Mouse (Mus musculus) lung, adult 18-20 months (tissue): ENCODE measurements around the gene Rab34.
A peak's percentile ranks its signal among the peaks of the same experiment; 100 is the strongest.
"Not testable (repeated sequence)": the region's sequence is repeated elsewhere in the genome, so short reads cannot be mapped to it uniquely, and the experiment has no call there.

Source experiments
- DNase-seq, 2 experiments: peaks; one replicate each; pipeline ENCODE4 v3.0.0; 2022; ENCODE audit warnings: mixed read lengths in 2 of 2

Gene Rab34

DNA sequence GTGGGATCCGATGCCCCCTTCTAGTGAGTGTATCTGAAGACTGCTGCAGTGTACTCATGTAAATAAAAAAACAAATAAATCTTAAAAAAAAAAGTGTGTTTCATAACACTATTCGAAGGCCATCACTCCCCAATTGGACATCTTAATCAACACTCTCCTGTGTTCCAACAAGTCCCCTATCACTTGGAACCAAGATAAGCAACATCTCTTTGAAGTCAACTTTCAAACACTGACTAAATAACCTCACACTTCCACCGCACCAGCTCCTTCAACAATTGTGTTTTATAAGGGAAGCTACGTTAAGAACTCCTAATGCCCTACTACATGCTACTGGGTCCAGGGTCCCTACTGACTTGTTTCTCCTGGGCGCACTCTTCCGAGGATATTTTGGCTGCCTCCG, 5.8 kb upstream of the Rab34 start:
- DNase-seq = no peak

DNA sequence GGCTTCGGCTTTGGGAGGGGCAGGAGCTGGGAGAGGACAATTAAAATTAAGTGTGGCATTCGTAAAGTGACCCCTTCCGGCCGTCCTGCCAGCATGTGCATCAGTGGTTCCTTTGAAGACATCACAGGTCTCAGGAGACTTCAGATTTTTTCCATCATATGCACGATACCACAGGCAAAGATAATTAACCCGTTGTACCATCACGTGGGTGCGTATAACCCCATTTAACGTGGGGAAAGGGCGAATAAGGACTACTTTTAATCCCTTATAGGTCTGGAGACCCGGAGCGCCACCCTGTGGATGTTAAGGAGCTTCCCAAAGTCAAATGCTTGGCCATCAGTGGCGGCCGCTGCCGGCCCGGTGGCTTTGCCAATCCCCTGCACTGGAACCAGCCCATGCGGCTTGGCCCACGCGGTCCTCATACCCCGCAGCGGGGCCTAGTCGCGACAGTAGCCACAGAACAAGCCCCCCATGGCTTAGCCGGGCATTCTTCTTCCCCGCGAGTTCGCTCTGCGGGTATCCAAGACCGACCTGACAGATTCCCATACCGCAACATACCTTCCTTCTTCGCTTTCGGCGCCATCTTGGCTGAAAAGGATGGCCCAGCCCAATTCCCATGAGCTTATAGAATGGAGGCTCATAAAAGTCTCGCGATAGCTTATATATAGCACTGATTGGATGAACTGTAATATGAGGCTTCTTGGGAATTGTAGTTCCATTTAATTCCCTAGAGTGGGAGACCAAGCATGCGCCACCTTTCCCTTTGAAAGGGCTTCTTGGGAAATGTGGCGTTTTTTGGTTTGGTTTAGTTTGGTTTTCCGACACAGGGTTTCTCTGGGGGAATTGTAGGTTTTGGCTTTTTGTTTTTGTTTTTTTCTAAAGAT, 5.0 kb upstream of the Rab34 start, which contains the start of gene Rpl23a:
Gene Rpl23a (minus strand): TSS at position 624 of the 884 bp plus-strand sequence.
- DNase-seq = peak; percentile 82 to 84

DNA sequence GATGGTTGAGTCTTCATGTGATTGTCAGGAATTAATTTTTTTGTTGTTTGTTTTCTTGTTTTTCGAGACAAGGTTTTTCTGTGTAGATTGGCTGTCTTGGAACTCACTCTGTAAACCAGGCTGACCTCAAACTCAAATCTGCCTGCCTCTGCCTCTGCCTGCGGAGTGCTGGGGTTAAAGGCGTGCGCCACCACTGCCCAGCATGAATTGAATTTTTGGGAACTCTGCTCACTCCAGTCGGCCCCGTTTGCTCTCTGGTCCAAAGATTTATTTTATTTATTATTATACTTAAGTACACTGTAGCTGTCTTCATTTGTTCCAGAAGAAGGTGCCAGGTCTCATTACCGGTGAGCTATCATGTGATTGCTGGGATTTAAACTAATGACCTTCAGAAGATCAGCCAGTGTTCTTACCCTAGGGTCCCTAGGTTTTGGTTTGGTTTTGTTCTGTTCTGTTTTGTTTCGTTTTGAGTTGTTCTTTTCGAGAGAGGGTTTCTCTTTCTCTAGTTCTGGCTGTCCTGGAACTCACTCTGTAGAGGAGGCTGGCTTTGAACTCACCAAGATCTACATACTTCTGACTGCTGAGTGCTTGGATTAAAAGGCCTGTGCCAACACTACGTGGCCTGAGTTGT, 4.2 kb upstream of the Rab34 start:
- no peak for DNase-seq

DNA sequence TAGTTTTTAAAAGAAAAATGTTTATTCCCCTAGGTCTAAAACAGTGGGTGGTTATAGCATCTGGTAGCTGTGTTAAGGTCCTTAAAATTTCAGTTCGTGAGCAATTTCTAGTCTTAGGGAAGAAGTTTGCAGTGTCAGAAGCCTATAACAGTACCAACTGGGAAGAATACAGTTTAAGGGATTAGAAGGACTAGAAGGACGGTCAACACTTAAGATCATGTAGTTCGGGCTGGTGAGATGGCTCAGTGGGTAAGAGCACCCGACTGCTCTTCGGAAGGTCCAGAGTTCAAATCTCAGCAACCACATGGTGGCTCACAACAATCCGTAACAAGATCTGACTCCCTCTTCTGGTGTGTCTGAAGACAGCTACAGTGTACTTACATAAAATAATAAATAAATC, 3.5 kb upstream of the Rab34 start:
- not testable (repeated sequence) for DNase-seq

DNA sequence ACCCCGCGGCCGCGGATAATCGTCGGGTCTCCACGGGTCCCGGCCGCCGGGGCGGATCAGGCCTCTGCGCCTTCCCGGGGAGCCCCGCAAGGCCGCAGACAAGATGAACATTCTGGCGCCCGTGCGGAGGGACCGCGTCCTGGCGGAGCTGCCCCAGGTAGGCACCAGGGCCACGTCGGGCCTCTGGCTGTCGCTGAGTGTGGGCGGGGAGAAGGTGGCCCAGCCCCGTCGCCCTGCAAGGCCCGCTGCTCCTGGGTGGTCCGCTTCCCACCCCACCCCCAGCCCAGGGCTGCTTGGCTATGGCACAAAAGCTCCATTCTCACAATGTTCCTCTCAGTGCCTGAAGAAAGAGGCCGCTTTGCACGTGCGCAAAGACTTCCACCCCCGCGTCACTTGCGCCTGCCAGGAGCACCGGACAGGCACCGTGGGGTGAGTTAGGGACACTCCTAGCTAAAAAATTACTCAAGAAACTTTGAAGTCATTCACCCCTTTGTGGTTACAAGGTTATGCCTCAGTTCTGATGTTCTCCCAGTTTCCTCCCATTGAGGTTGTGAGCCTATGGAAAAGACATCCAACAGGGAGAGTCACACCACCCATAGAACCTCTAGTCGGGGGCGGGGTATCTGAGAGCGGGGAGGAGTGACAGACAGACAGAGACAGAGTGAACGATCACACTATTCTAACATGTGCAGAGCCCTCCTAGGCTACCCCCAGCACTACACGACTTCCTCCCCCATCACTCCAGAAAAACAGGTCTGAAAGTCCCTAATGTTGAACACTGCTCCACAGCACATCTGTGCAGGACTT, 1.2 kb downstream of the Rab34 start:
- peak; percentile 57 to 69 for DNase-seq

DNA sequence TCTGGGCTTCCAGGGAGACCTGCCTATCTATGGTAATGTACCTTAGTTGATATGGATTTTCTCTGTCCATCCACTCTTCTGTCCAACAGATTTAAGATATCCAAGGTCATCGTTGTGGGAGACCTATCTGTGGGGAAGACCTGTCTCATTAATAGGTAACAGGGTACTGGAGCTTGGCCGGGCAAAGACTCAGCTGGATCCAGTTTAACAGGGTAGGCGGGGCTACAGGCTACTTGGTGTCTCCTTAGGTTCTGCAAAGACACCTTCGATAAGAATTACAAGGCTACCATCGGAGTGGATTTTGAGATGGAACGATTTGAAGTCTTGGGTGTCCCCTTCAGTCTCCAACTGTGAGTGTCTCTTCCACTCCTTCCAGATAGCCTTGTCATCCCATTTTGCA, 1.8 kb downstream of the Rab34 start:
- no peak for DNase-seq

DNA sequence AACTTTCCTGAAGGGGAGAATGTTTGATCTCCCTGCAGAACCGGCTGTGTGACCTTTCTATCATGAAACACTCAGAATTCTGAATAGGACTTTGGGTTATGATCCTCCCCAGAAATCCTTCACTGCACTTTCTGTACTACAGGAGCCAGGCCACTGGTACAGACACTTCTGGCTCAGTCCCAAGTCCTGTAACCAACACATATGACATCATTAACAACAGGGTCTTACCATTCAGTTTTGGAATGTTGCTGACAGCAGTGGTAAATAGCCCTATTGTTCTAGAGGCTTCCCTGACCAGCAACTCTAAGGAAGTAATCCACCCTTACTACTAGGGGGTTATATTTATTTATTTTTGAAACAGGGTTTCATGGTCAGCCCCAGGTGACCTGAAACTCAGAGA, 4.9 kb downstream of the Rab34 start, which contains the start of gene Proca1:
Gene Proca1 (plus strand): TSS at position 280 of the 400 bp plus-strand sequence.
- no peak for DNase-seq

DNA sequence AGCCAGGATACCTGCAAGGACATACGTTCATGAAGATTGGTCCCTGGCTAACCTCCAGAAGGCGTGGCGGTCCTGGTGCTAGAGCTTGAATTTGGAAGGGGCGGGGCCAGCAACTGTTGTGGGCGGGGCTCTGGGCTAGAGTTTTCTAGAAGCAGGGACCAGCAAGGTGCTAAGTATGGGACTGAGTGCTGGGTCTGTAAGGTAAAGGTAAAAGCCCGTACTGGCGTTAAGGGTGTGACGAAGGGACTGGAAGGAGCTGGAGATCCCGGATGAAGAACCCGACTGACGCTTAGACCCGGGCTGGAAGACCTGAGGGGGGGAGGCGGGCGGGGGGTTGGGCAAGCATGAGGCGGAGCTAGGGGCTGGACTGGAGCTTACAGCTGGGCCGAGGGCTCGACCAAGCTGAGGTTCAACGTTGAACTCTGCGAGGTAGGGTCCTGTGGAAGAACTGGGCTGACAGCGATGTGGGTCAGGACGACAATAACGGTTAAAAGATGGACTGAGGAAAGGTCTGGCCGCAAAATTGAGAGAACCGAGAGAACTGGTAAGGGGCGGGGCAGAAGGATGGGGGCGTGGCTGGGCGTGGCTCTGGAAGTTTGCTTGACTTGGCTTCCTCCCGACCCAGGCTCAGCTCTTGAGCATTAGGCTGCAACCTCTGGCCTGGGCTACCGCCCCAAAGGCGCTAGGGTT, 6.3 kb downstream of the Rab34 start:
- peak; percentile 80 to 86 for DNase-seq

DNA sequence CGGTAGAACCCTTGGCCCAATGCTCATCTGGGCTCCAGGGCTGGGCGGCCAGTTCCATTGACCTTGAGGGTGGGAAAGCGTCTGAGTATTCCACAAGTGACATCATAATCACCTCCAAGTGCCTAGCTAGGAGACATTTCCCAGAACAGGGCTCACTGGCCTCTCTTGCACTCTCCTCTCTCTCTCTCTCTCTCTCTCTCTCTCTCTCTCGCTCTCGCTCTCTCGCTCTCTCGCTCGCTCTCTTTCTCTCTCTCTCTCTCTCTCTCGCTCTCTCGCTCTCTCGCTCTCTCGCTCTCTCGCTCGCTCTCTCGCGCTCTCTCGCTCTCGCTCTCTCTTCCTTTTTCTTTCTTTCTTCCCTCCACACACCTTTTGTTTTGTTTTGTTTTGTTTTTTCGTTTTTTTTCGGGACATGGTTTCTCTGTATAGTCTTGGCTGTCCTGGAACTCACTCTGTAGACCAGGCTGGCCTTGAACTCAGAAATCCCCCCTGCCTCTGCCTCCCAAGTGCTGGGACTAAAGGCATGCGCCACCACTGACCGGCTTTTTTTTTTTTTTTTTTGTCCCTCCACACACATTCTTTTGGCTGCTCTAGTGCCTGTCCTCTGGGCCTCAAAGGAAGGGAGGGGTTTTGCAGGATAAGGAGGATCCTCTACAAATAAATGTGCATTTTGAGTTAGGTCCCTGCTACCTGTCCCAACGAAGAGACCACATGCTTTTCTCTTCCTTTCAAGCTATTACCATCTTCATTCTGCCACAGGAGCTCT, 7.1 kb downstream of the Rab34 start:
- no peak for DNase-seq

DNA sequence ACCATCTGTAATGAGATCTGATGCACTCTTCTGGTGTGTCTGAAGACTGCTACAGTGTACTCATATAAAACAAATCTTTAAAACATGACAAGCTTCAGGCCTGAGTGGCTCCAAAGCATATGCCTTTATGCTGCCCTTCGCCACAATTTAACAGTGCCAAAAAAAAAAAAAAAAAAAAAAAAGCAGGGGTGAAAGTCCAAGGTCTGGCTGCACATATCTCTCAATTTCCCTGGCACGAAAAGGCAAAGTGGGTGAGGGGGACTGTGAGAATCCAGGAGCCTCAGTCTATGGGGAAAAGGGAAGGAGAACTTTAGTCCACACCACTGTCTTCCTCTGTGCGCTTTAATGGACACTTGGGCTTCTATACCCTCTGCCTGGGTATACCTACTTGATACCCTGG, 14.1 kb downstream of the Rab34 start:
- DNase-seq = no peak

DNA sequence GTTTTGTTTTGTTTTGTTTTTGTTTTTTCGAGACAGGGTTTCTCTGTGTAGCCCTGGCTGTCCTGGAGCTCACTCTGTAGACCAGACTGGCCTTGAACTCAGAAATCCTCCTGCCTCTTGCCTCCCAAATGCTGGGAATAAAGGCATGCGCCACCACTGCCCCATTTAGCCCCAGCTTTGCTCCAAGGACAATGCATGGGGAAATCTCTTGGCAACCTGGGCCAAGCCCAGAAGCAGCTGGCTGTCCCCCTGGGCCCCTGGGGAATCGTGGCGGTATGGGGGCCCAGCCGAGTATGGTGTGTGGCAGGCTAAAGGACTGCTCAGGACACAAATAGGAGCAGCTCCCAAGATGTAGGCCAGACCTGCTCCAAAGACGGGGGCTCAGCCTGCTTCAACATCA, 16.1 kb downstream of the Rab34 start:
- DNase-seq = no peak

DNA sequence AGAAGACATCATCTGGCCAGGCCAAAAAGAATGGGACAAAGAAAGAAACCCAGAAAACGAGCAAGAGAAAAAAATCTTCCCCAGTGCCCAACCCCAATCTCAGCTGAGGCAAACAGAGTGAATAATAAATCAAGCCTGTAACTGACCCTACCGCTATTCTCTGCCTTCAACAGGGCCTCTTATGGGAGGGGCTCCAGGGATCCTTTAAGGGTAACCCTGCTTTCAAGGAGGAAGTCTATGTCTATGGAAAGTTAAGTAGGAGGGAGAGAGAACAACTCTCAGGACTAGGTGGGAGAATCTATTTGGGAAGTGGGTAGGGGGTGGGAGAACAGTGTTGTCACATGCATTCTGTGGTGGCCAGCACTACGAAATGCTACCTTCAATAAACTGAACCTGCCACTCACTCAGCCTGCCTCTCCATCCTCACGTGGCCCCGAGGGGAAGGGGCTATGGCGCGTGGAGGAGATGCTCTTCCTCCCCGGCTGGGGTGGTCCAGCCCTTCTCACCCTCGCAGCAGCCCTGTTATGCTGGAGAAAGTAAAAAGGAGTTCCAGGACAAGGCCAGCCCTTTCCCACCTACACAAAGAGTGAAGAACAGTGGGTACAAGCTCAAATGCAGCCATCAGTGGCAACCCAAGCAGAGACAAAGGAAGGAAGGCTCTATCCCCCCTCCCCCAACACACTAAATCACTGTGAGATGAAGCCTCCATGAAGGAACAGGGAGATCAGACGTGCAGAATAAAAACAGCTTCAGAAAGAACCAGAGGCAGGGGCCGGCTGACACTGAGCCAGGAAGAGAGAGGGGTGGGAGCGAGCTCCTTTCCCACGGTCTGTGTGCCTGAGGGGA, 17.4 kb downstream of the Rab34 start:
- no peak for DNase-seq

DNA sequence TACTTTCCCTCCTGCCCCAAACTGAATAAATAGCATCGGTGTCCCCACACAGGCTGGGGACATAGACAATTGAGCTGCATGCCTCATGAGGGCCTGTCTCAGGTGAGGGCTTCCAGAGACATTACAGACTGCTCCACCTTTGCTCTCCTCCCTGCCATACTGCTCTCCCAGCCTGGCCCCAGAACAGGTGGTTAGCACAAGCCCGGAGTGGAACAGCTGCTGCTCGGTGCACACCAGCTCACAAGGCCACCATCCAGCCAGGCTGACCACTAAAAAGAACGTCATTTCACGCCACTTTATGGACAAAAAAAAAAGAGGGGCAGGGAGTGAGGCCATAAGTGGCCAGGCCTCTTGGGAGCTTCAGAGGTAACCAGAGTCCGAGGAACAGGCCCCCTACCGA, 19.0 kb downstream of the Rab34 start:
- no peak for DNase-seq

DNA sequence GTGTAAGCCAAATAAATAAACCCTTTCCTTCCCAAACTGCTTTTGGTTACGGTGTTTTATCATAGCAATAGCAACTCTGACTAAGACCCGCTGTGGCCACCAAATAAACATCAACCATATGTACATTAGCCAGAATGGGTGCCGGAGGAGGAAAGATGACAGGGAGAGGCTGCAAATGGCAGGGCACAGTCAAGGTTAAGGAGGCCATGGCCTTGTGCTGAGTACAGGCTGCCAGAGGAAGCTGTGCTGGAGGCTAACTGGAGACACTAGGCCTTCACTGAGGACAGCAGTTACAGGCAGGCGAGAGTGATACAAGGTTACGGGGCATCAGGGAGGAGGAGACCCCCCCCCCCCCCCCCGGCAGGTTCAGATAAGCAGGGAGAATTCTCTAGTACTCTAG, 21.7 kb downstream of the Rab34 start:
- DNase-seq = no peak

DNA sequence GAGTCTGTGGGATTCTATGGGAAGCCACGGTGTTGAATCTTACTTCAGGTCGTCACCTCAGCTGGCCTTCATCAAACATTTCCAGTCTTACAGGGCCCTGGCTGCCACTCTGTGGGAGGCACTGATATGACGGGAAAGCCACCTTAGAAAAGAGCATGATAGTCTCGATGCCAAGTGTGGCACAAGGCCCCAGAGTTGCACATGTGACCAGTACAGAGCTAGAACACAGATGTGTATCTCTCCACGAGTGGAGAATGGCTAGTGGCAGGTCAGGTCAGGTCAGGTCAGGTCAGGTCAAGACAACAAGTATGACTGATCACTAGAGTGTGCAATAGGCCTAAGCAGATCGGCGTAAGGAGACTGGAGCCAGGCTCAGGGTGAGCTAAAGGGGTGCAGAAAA, 22.4 kb downstream of the Rab34 start:
- DNase-seq = no peak

DNA sequence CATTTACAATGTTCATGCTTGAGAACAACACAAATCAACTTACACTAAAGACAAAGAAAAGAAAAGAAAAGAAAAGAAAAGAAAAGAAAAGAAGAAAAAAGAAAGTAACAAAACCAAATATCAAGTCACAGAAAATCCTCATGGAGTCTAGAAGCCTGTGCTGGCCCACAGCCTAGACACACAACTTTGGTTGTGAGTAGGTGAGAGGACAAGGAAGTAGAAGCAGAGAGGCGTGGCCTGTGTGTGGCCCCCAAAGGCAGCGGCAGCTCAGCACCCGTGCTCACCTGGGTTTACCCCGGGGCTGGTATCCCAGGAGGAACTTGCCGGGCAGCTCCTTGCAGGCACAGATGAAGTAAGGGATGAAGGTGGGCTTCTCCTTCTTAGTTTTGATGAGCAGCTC, 23.3 kb downstream of the Rab34 start:
- peak; percentile 22 to 47 for DNase-seq

DNA sequence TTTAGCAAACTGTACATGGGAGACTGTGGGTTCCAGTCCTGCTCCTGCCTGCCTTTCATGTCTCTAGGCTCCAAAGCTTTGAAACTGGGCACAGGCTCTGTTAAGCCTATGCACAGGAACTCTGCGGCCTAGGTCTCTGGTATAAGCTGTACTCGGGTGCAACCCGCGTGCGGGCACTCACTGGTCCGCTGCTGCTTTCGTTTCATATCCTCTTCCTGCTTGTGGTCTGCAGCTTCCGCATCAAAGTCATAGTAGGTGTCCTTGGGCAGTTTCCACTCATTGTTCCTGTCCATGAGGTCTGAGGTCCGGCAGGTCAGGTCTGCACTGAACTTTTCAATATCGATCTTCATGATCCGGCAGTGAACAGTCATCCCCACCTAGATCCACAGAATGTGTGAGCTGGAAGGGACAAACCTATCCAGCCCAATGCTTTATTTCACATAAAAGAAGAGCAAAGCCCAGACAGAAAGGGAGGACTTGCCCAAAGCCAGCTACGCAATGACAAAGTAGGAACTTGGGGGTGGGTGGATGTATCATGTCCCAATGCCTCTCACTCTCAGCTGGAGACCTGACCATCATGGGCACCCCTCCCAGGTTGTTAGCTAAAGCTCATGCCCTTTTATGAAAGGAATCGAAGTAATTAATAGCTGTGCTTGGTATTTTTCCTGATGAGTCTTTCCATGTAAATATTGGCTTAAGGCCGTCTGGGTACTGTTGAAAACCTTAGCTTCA, 25.0 kb downstream of the Rab34 start:
- DNase-seq = peak in 1 of 2 experiments; percentile 34

DNA sequence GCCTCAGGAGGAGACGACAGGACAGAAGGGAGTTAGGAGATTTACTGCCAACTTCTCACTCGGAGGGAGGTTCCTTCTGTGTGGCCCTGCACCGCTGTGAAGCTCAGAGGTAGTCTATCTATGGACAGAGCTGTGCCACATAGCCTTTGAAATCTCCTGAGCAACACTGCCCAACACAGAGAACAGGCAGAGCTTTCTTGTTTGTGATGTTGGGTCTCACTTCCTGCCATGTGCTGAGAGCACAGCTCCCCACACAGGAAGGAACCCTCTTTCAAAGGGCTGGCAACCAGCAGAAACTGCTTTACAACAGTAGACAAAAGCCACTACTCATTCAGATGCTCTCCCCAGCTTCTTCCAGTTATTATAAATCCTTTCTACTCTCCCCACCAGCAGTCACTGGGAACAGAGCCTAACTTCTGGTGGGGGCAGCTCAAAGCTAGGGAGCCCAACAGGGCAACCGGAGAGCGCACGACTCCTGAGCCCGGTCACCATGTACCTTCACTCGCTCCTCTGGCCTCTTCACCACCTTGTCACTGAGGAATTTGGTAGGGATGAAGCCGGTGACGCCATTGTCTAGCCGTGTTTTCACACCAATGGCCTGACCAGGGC, 27.6 kb downstream of the Rab34 start:
- no peak for DNase-seq

DNA sequence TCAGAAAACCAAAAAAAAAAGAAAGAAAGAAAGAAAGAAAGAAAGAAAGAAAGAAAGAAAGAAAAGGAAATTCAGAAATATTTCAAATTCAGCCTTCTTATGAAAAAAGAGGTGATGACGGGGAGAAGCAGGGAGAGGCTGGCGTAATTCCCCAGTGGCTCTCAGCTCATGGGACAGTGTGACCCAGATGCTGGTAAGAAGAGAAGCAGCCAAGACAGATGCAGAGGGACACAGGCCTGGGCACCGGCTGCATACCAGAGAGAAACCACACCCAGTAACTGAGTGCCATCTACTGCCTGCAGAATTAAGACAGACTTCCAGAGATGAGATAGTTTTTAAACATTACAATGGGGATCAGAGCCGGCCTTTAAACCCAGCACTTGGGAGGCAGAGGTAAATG, 35.4 kb downstream of the Rab34 start:
- no peak for DNase-seq

DNA sequence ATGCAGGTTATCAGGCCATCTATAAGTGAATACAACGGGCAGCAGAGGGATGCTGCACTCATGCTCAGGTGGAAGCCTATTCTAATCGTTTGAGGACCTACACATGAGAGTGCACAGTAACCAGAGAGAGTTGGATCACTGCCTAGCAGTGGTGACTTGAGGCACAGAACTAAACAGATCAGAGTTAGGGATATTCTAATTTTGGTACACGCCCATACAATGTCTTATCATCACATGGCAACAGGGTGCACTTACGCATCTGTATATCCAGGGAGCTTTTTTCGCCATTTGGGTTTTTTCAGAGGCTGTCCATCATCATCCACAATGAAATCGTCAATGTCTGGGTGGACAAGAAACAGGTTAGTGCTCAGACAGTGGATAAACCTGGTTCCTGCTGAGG, 43.3 kb downstream of the Rab34 start:
- DNase-seq = no peak
